Comparison of ENCODE assay signal across 13 mouse cellular contexts in the genomic region with DNA sequence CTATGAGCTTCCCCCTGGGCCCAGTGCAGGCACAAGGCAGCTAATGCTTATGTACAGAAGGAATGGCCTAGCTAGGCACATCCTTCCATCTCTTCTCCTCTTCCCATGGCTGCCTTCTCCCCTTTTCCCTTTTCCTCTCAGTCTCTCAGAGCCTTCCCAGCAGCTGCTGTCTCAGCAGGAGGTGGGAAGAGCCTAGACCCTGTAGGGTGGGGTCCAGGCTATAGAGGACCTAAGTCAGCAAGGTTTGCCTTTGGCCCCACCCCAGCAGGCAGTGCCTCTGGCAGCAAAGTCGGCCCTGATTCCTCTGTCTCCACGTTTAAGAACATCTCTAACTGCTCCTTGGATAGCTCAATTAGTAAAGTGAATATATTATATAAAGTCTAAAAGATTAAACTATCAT.
"Had no signal": no experiment of that assay in that cellular context is flagged by ENCODE, and none has a peak within 500 bp of the region (broad histone marks: within the 10 kb centered on the region; RNA-seq: fewer than 3 reads in every experiment).

No protein-coding gene starts in this region.

- H3K4me2 ChIP-seq: liver, embryonic 12.5 days; lung, embryonic 14.5 days; midbrain, embryonic 12.5 days had no signal

- H3K4me3 ChIP-seq: layer of hippocampus, adult 2 months; limb, embryonic 10.5 days; liver, embryonic 12.5 days; midbrain, embryonic 12.5 days had no signal

- H3K27ac ChIP-seq: kidney, postnatal 0 days; layer of hippocampus, adult 2 months; liver, embryonic 12.5 days; midbrain, embryonic 12.5 days had no signal

- H3K36me3 ChIP-seq: limb, embryonic 10.5 days; liver, embryonic 12.5 days; midbrain, embryonic 12.5 days had no signal

- H3K27me3 ChIP-seq: liver, embryonic 12.5 days had no signal

- ATAC-seq: liver, embryonic 12.5 days had no signal

- H3K9me3 ChIP-seq: limb, embryonic 10.5 days; liver, embryonic 12.5 days; midbrain, embryonic 12.5 days had no signal

- H3K4me1 ChIP-seq: liver, embryonic 12.5 days; midbrain, embryonic 12.5 days had no signal

- H3K9ac ChIP-seq: liver, embryonic 12.5 days; lung, embryonic 14.5 days; midbrain, embryonic 12.5 days had no signal

- DNase-seq: kidney, adult 11 months; kidney, adult 9 months; kidney, postnatal 4 days; lung, embryonic 14.5 days; lung, postnatal 10 days; lung, postnatal 4 days; right cerebral cortex, postnatal 25 days; thymus, postnatal 4 days had no signal
